Mouse (Mus musculus) lung, embryonic 14.5 days (tissue): ENCODE data around the gene Mphosph10. TPM values are rescaled to one million over a fixed set of nuclear protein-coding genes. Genes with fewer than 3 reads are reported as not detected.

Experiments used
- ATAC-seq: fragments of 200-750 bp; cut with Nextera tagmentation; 2 replicates; pipeline ENCODE4 v1.8.0; 2017; ENCODE audit warnings: mild to moderate bottlenecking, moderate TSS enrichment, moderate library complexity; ENCODE audit not compliant: insufficient read depth
- DNase-seq: peaks from one replicate; pipeline ENCODE4 v3.0.0-alpha.2; 2015
- H3K27ac ChIP-seq: fragments of 300-500 bp; sonication (generic); 2 replicates; pipeline ENCODE4 v1.5.1; 2014; ENCODE audit warnings: low read depth, mild to moderate bottlenecking, moderate library complexity
- H3K27me3 ChIP-seq: fragments of 300-500 bp; sonication (generic); 2 replicates; pipeline ENCODE4 v1.6.1; 2014; ENCODE audit warnings: low read length, control low read depth; ENCODE audit not compliant: insufficient read depth
- H3K36me3 ChIP-seq: fragments of 300-500 bp; sonication (generic); 2 replicates; pipeline ENCODE4 v1.6.1; 2014; ENCODE audit warnings: control low read depth; ENCODE audit not compliant: insufficient read depth
- H3K4me1 ChIP-seq: fragments of 300-500 bp; sonication (generic); 2 replicates; pipeline ENCODE4 v1.6.1; 2014; ENCODE audit warnings: antibody characterized with exemption, control low read depth; ENCODE audit not compliant: insufficient read depth
- H3K4me2 ChIP-seq: fragments of 300-500 bp; sonication (generic); 2 replicates; pipeline ENCODE4 v1.6.1; 2014; ENCODE audit warnings: mild to moderate bottlenecking
- H3K4me3 ChIP-seq: fragments of 300-500 bp; sonication (generic); 2 replicates; pipeline ENCODE4 v1.5.1; 2014; ENCODE audit warnings: low read depth, low read length
- H3K9ac ChIP-seq: fragments of 300-500 bp; sonication (generic); 2 replicates; pipeline ENCODE4 v1.6.1; 2014
- H3K9me3 ChIP-seq: fragments of 300-500 bp; sonication (generic); 2 replicates; pipeline ENCODE4 v1.6.1; 2016; ENCODE audit warnings: low read depth, low read length, control low read depth
- CTCF ChIP-seq: IDR thresholded peaks from 2 replicates; pipeline ENCODE4 v1.5.1; 2016; ENCODE audit warnings: antibody characterized with exemption, low read depth
- WGBS: fragments of 180-500 bp; shearing (Covaris S2); extraction: QIAGEN DNeasy Blood & Tissue Kit; methylation state at CpG from one replicate; pipeline ENCODE4 v1.1.7; 2014; 5-methylcytosine and 5-hydroxymethylcytosine counted together
- polyA plus RNA-seq: library from polyadenylated mRNA; unstranded; fragments of >200 nt; fragmentation: Nextera tagmentation; extraction: Ambion mirVana; gene quantifications from 2 replicates; pipeline ENCODE4 v1.2.1, GENCODE M21; 2014

Gene Mphosph10
- polyA plus RNA-seq, result 43.4 and 47.4 TPM in 2 replicates

DNA sequence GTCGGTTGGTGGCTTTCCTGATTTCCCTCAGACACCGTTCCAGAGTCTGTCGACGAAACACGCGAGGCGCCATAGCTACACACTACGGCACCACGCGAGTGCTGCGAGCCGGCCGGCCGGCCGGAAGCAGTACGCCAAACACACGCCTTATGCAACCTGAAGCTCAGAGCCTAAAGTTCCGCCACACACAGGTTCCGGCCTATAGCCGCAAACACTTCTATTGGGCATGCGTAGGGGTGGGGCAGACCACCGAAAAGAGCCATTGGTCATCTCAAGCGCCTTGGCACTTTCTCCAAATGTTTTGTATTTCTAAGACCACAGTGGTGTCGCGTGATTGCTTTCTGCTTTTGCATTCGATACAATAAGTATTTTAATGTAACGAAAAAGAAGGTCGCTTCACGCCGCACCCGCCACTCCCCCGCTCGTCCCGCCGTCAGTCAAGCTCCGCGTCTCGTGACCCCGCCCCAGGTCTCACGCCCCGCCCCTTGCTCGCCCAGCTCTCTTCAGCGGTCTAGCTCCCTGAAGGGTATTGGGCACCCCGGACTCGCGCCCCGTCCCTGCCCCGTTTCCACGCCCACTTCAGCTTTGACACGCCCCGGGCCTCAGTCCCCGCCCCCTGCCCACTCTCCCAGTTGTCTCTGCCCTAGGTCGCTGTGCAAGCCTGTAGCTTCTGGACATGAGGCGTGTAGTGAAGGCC is at the start of gene Mphosph10, which contains the start of gene Mcee:
Mphosph10 (minus strand) TSS at position 147 of the 697 bp plus-strand sequence.
Mcee (plus strand) TSS at position 486 of the 697 bp plus-strand sequence.
- H3K9ac ChIP-seq, result peak within 1 kb of the TSS; percentile 81
- peaks cover 21% of the 10 kb centered on the region for H3K36me3 ChIP-seq
- peak within 1 kb of the TSS; percentile 74 for H3K4me3 ChIP-seq
- WGBS, result under 1% methylated on average over 54 of the region's 54 CpGs
- no peaks in the 10 kb centered on the region for H3K27me3 ChIP-seq
- peak within 1 kb of the TSS; percentile 69; the same call in 1 of the 2 replicates for H3K27ac ChIP-seq
- peak within 1 kb of the TSS; percentile 72 for H3K4me2 ChIP-seq
- no peaks in the 10 kb centered on the region for H3K9me3 ChIP-seq
- peak; percentile 99 for ATAC-seq
- no peaks in the 10 kb centered on the region; the same call in 1 of the 2 replicates for H3K4me1 ChIP-seq
- 0 out of 2 replicates have a peak, but pooled peaks have one; percentile 2 for TF ChIP-seq CTCF
- DNase-seq, result peak; percentile 95

DNA sequence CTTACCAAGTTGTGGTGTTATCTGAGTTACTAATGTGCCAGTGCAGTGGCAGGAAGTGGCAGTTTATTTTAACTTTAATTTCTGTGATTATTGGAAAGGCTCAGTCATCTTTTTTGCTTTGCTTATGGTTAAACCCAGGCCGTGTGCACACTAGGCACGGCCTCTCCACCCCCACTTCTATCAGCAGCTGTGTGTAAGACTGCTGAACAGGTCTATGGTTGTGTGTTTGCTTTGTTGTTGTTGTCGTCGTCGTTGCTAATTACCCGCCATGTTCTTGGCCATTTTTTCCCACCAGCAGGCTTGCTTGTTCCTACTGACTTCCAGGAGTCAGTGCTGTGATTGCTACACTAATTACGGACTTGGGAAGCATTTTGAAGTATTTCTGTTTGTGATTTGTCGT is 48.5 kb upstream of the Mphosph10 start:
- ATAC-seq, result no peak
- H3K4me3 ChIP-seq, result no peak overlapping the region

DNA sequence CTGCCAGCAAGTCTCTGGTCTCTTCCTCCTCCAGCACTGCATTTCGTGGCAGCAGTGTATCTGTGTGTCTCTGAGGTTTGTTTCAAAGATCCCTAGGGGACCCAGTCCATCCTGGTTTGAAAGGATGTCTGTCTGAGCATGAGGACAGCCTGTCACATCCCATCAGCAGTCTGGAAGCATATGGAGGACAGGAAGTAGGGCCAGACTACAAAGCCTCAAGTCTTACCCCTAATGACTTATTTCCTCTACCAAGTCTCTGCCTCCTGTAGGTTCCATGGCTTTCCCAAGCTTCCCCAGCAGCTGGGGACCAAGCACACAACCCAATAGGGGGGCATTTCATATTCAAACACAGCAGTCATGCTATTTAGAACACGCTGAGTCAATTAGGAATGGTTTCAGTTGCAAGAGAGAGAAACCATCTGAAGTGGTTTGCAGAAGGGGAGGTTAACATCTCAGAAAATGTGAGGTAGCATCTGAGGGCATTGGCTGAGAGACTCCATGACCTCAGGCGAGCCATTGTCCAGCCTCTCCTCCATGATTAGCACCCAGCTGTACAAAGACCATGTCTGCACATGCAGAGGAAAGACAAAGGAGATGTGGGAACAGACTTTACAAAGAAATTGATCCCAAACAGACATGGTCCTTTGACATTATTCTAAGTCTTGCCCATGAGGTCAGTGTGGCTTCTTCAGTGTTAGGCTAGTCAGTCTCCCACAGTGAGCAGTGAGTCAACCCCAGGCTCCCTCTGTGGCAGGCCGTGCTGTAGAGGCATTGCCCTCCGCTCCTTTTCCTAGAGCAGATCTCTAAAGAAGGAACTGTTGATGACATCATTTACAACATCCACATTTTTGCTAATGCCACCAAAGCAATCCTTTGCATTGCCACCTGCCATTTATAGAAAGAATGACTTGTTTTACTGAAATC is 47.8 kb upstream of the Mphosph10 start:
- Histone ChIP-seq H3K27me3 (no peaks in the 10 kb centered on the region), H3K9me3 (no peaks in the 10 kb centered on the region), H3K4me2 (no peak overlapping the region), H3K27ac (no peak overlapping the region), H3K9ac (no peak overlapping the region), H3K4me1 (no peaks in the 10 kb centered on the region), H3K4me3 (no peak overlapping the region), H3K36me3 (no peaks in the 10 kb centered on the region)
- DNase-seq (no peak), ATAC-seq (no peak)
- TF ChIP-seq CTCF, result no peak
- WGBS, result 66% methylated on average over 5 of the region's 5 CpGs

More for the DNA sequence above, 48.5 kb upstream of the Mphosph10 start:
- Histone ChIP-seq H3K36me3 (no peaks in the 10 kb centered on the region), H3K27ac (no peak overlapping the region), H3K9ac (no peak overlapping the region), H3K27me3 (no peaks in the 10 kb centered on the region), H3K9me3 (no peaks in the 10 kb centered on the region), H3K4me2 (no peak overlapping the region), H3K4me1 (no peaks in the 10 kb centered on the region)
- no peak for DNase-seq
- 75% methylated on average over 8 of the region's 8 CpGs for WGBS
- TF ChIP-seq CTCF, result no peak

DNA sequence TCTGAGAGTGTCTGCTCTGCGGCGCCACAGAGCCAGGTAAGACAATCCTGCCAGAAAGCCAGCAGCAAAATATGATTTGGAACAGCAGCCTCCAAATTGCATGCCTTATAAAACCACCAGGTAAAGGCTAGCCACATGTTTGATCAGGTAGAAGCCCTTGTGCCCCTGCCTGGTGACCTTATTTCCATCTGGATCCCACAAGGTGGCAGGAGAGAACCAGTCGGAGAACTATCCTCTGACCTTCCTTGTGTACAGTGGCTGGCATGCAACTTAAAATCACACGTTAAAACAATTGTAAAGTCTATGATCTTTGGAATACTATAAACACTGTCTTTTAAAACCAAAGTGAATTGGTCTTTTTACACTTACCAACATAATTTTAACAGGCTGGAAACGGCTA is 32.8 kb upstream of the Mphosph10 start:
- ATAC-seq, result no peak
- H3K9ac ChIP-seq, result no peak overlapping the region
- no peak overlapping the region for H3K27ac ChIP-seq
- no peaks in the 10 kb centered on the region for H3K36me3 ChIP-seq
- no peak overlapping the region for H3K4me2 ChIP-seq
- DNase-seq, result peak; percentile 9
- H3K4me1 ChIP-seq, result no peaks in the 10 kb centered on the region
- 59% methylated on average over 5 of the region's 5 CpGs for WGBS
- peak; percentile 22; the same call in 1 of the 2 replicates for TF ChIP-seq CTCF
- H3K9me3 ChIP-seq, result no peaks in the 10 kb centered on the region
- no peak overlapping the region for H3K4me3 ChIP-seq
- H3K27me3 ChIP-seq, result no peaks in the 10 kb centered on the region

DNA sequence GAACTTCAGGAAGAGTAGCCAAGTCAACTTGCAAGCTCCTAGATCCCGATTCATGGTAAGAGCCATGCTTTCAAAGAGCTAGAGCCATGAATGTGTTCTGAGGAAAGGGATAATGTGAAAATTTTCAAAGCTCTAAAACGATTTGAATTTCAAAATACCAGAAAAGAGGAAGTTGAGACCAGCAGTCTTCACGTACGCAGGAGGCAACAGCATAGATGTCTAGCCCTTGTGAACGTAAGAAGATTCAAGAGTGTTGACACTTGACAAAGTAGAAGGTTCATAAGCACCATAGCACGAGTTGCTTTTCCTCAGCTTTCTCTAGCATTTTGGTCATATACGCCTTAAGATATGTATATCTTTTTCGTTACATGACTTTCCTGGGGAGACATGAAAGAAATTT is 11.9 kb upstream of the Mphosph10 start:
- no peaks in the 10 kb centered on the region for H3K9me3 ChIP-seq
- no peak for TF ChIP-seq CTCF
- H3K36me3 ChIP-seq, result peaks cover 6% of the 10 kb centered on the region; the same call in 1 of the 2 replicates
- H3K27me3 ChIP-seq, result no peaks in the 10 kb centered on the region
- H3K27ac ChIP-seq, result no peak overlapping the region
- H3K4me1 ChIP-seq, result no peaks in the 10 kb centered on the region
- 87% methylated on average over 8 of the region's 8 CpGs for WGBS
- H3K4me2 ChIP-seq, result no peak overlapping the region
- H3K9ac ChIP-seq, result no peak overlapping the region
- no peak overlapping the region for H3K4me3 ChIP-seq
- no peak for ATAC-seq
- DNase-seq, result no peak

DNA sequence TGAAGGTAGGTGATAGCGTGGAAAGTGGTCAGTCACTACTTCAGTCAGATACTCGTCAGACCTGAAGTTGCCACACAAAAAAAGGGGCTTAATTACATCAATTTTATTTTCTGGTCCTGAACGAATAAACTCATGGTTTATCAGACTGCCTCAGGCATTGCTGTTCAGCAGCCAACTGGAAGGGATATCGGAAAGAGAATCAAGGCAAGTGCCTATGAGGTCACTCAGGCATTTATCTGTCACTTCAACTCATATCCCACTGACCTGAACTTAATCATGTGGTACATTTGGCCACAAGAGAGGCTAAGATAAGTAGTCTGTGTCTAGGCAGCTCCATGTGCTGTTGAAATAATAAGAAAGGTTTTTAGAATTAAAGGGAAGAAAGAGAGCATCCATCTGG is 10.4 kb upstream of the Mphosph10 start:
- Histone ChIP-seq H3K4me1 (no peaks in the 10 kb centered on the region), H3K27ac (no peak overlapping the region), H3K9ac (no peak overlapping the region), H3K36me3 (peaks cover 6% of the 10 kb centered on the region; the same call in 1 of the 2 replicates), H3K9me3 (no peaks in the 10 kb centered on the region), H3K27me3 (no peaks in the 10 kb centered on the region), H3K4me2 (no peak overlapping the region), H3K4me3 (no peak overlapping the region)
- DNase-seq, result no peak
- 91% methylated on average over 4 of the region's 4 CpGs for WGBS
- TF ChIP-seq CTCF, result no peak
- ATAC-seq, result no peak

DNA sequence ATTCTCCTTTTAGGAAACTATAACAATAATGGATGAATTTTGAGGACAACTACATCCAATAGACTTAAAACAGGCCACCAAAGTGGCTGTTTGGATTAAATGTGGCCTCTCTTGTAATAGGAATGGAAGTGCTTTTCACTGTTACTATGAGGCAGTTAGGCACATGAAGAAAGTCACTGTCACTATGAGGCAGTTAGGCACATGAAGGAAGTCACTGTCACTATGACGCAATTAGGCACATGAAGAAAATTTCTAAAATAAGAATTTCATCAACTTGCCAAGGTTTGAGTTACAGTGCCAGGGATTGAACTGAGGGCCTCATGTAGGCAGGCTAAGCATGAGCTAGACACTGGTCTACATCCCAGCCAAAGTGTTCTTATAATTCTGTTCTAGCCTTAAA is 8.7 kb upstream of the Mphosph10 start:
- H3K4me1 ChIP-seq, result no peaks in the 10 kb centered on the region
- no peak overlapping the region for H3K9ac ChIP-seq
- no peak overlapping the region for H3K27ac ChIP-seq
- H3K4me3 ChIP-seq, result no peak overlapping the region
- H3K4me2 ChIP-seq, result no peak overlapping the region
- WGBS, result 88% methylated on average over 1 of the region's 1 CpGs
- ATAC-seq (no peak), DNase-seq (no peak)
- H3K36me3 ChIP-seq, result peaks cover 6% of the 10 kb centered on the region; the same call in 1 of the 2 replicates
- no peaks in the 10 kb centered on the region for H3K9me3 ChIP-seq
- H3K27me3 ChIP-seq, result no peaks in the 10 kb centered on the region
- no peak for TF ChIP-seq CTCF
